Mouse (Mus musculus) lung, embryonic 14.5 days (tissue): ENCODE data around the gene Trpm6. TPM values are rescaled to one million over a fixed set of nuclear protein-coding genes. Genes with fewer than 3 reads are reported as not detected.

Experiments used
- ATAC-seq: fragments of 200-750 bp; cut with Nextera tagmentation; 2 replicates; pipeline ENCODE4 v1.8.0; 2017; ENCODE audit warnings: mild to moderate bottlenecking, moderate TSS enrichment, moderate library complexity; ENCODE audit not compliant: insufficient read depth
- DNase-seq: peaks from one replicate; pipeline ENCODE4 v3.0.0-alpha.2; 2015
- H3K27ac ChIP-seq: fragments of 300-500 bp; sonication (generic); 2 replicates; pipeline ENCODE4 v1.5.1; 2014; ENCODE audit warnings: low read depth, mild to moderate bottlenecking, moderate library complexity
- H3K27me3 ChIP-seq: fragments of 300-500 bp; sonication (generic); 2 replicates; pipeline ENCODE4 v1.6.1; 2014; ENCODE audit warnings: low read length, control low read depth; ENCODE audit not compliant: insufficient read depth
- H3K36me3 ChIP-seq: fragments of 300-500 bp; sonication (generic); 2 replicates; pipeline ENCODE4 v1.6.1; 2014; ENCODE audit warnings: control low read depth; ENCODE audit not compliant: insufficient read depth
- H3K4me1 ChIP-seq: fragments of 300-500 bp; sonication (generic); 2 replicates; pipeline ENCODE4 v1.6.1; 2014; ENCODE audit warnings: antibody characterized with exemption, control low read depth; ENCODE audit not compliant: insufficient read depth
- H3K4me2 ChIP-seq: fragments of 300-500 bp; sonication (generic); 2 replicates; pipeline ENCODE4 v1.6.1; 2014; ENCODE audit warnings: mild to moderate bottlenecking
- H3K4me3 ChIP-seq: fragments of 300-500 bp; sonication (generic); 2 replicates; pipeline ENCODE4 v1.5.1; 2014; ENCODE audit warnings: low read depth, low read length
- H3K9ac ChIP-seq: fragments of 300-500 bp; sonication (generic); 2 replicates; pipeline ENCODE4 v1.6.1; 2014
- H3K9me3 ChIP-seq: fragments of 300-500 bp; sonication (generic); 2 replicates; pipeline ENCODE4 v1.6.1; 2016; ENCODE audit warnings: low read depth, low read length, control low read depth
- CTCF ChIP-seq: IDR thresholded peaks from 2 replicates; pipeline ENCODE4 v1.5.1; 2016; ENCODE audit warnings: antibody characterized with exemption, low read depth
- WGBS: fragments of 180-500 bp; shearing (Covaris S2); extraction: QIAGEN DNeasy Blood & Tissue Kit; methylation state at CpG from one replicate; pipeline ENCODE4 v1.1.7; 2014; 5-methylcytosine and 5-hydroxymethylcytosine counted together
- polyA plus RNA-seq: library from polyadenylated mRNA; unstranded; fragments of >200 nt; fragmentation: Nextera tagmentation; extraction: Ambion mirVana; gene quantifications from 2 replicates; pipeline ENCODE4 v1.2.1, GENCODE M21; 2014

Gene Trpm6
- 0.68 and 1.0 TPM in 2 replicates for polyA plus RNA-seq

GRCm38 (mm10) chr19:18749598-18750339 is at the start of gene Trpm6:
Gene Trpm6, plus strand, starts transcription at chr19:18749983.
- 5% methylated on average over 41 of the region's 41 CpGs for WGBS

GRCm38 (mm10) chr19:18708101-18708500 is 41.7 kb upstream of the Trpm6 start:
- Histone ChIP-seq H3K36me3 (0 out of 2 replicates have a peak, but pooled peaks cover 6% of the 10 kb centered on the region), H3K27me3 (no peaks in the 10 kb centered on the region), H3K4me1 (no peaks in the 10 kb centered on the region), H3K4me3 (no peak overlapping the region), H3K27ac (no peak overlapping the region), H3K4me2 (no peak overlapping the region), H3K9me3 (no peaks in the 10 kb centered on the region), H3K9ac (no peak overlapping the region)
- DNase-seq (no peak), ATAC-seq (no peak)
- TF ChIP-seq CTCF: no peak

More at GRCm38 (mm10) chr19:18749598-18750339, at the start of gene Trpm6:
- no peak for TF ChIP-seq CTCF
- H3K9me3 ChIP-seq: no peaks in the 10 kb centered on the region
- no peaks in the 10 kb centered on the region for H3K36me3 ChIP-seq
- H3K27ac ChIP-seq: no peak within 1 kb of the TSS
- H3K27me3 ChIP-seq: 0 out of 2 replicates have a peak, but pooled peaks cover 6% of the 10 kb centered on the region
- ATAC-seq: peak; percentile 44; the same call in 1 of the 2 replicates
- peak; percentile 21 for DNase-seq
- no peaks in the 10 kb centered on the region for H3K4me1 ChIP-seq
- H3K4me3 ChIP-seq: peak within 1 kb of the TSS; percentile 38
- H3K4me2 ChIP-seq: peak within 1 kb of the TSS; percentile 77
- peak within 1 kb of the TSS; percentile 52 for H3K9ac ChIP-seq

- no peak overlapping the region for H3K4me3 ChIP-seq
- H3K27ac ChIP-seq: no peak overlapping the region
- TF ChIP-seq CTCF: no peak
- H3K36me3 ChIP-seq: 0 out of 2 replicates have a peak, but pooled peaks cover 6% of the 10 kb centered on the region
- no peak overlapping the region for H3K4me2 ChIP-seq
- H3K4me1 ChIP-seq: 0 out of 2 replicates have a peak, but pooled peaks cover 6% of the 10 kb centered on the region
- H3K9me3 ChIP-seq: no peaks in the 10 kb centered on the region
- 85% methylated on average over 6 of the region's 6 CpGs for WGBS
- H3K27me3 ChIP-seq: no peaks in the 10 kb centered on the region
- no peak overlapping the region for H3K9ac ChIP-seq
- no peak for DNase-seq
- no peak for ATAC-seq
Observed at GRCm38 (mm10) chr19:18710903-18711302, 38.9 kb upstream of the Trpm6 start.

GRCm38 (mm10) chr19:18711589-18711988 is 38.2 kb upstream of the Trpm6 start:
- no peak overlapping the region for H3K4me3 ChIP-seq
- H3K9me3 ChIP-seq: no peaks in the 10 kb centered on the region
- H3K4me2 ChIP-seq: no peak overlapping the region
- 0 out of 2 replicates have a peak, but pooled peaks cover 6% of the 10 kb centered on the region for H3K4me1 ChIP-seq
- DNase-seq (peak; percentile 24), ATAC-seq (no peak)
- H3K36me3 ChIP-seq: 0 out of 2 replicates have a peak, but pooled peaks cover 6% of the 10 kb centered on the region
- no peak for TF ChIP-seq CTCF
- no peak overlapping the region for H3K27ac ChIP-seq
- no peak overlapping the region for H3K9ac ChIP-seq
- 80% methylated on average over 9 of the region's 9 CpGs for WGBS
- H3K27me3 ChIP-seq: no peaks in the 10 kb centered on the region

GRCm38 (mm10) chr19:18712153-18712865 is 37.5 kb upstream of the Trpm6 start:
- WGBS: 53% methylated on average over 16 of the region's 16 CpGs
- Histone ChIP-seq H3K27ac (peak overlapping the region; percentile 97), H3K36me3 (0 out of 2 replicates have a peak, but pooled peaks cover 3% of the 10 kb centered on the region), H3K27me3 (no peaks in the 10 kb centered on the region), H3K4me2 (peak overlapping the region; percentile 62), H3K9ac (peak overlapping the region; percentile 72), H3K4me3 (peak overlapping the region; percentile 87), H3K4me1 (0 out of 2 replicates have a peak, but pooled peaks cover 6% of the 10 kb centered on the region), H3K9me3 (no peaks in the 10 kb centered on the region)
- no peak for ATAC-seq
- DNase-seq: peak; percentile 26
- no peak for TF ChIP-seq CTCF

GRCm38 (mm10) chr19:18712866-18713300 is 36.9 kb upstream of the Trpm6 start, which contains the start of gene D030056L22Rik:
Gene D030056L22Rik, plus strand, starts transcription at chr19:18713193.
- DNase-seq: peak; percentile 99
- H3K27me3 ChIP-seq: no peaks in the 10 kb centered on the region
- 0 out of 2 replicates have a peak, but pooled peaks cover 6% of the 10 kb centered on the region for H3K4me1 ChIP-seq

More at GRCm38 (mm10) chr19:18712866-18713300, 36.9 kb upstream of the Trpm6 start, which contains the start of gene D030056L22Rik:
- 0% methylated on average over 49 of the region's 49 CpGs for WGBS
- ATAC-seq: peak; percentile 97
- H3K4me3 ChIP-seq: peak within 1 kb of the TSS; percentile 87
- H3K4me2 ChIP-seq: peak within 1 kb of the TSS; percentile 76
- peak within 1 kb of the TSS; percentile 90 for H3K9ac ChIP-seq
- H3K9me3 ChIP-seq: no peaks in the 10 kb centered on the region
- TF ChIP-seq CTCF: peak; percentile 79
- peak within 1 kb of the TSS; percentile 97 for H3K27ac ChIP-seq
- peaks cover 2% of the 10 kb centered on the region for H3K36me3 ChIP-seq
